Mouse (Mus musculus): ENCODE measurements around the gene Rad51b.

Rad51b gene

GRCm38 (mm10) chr12:79535532-79536437, 238.7 kb downstream of the Rad51b start:
- DNase-seq: no peak

GRCm38 (mm10) chr12:79540176-79540575, 243.1 kb downstream of the Rad51b start:
- DNase-seq: no peak

- DNase-seq: no peak
These were observed 244.5 kb downstream of the Rad51b start for GRCm38 (mm10) chr12:79541581-79541980.

GRCm38 (mm10) chr12:79545063-79545462, 248.0 kb downstream of the Rad51b start:
- DNase-seq: no peak

- DNase-seq: no peak
These were observed 250.5 kb downstream of the Rad51b start for GRCm38 (mm10) chr12:79547556-79547955.

- DNase-seq: no peak
These were observed 251.7 kb downstream of the Rad51b start for GRCm38 (mm10) chr12:79548607-79549330.

- DNase-seq: no peak
These were observed 253.1 kb downstream of the Rad51b start for GRCm38 (mm10) chr12:79550049-79550682.

- no peak for DNase-seq
These were observed 254.2 kb downstream of the Rad51b start for GRCm38 (mm10) chr12:79551274-79551673.

GRCm38 (mm10) chr12:79553056-79553455, 256.0 kb downstream of the Rad51b start:
- DNase-seq: no peak

GRCm38 (mm10) chr12:79557904-79558303, 260.8 kb downstream of the Rad51b start:
- DNase-seq: no peak

GRCm38 (mm10) chr12:79558711-79559110, 261.6 kb downstream of the Rad51b start:
- no peak for DNase-seq

GRCm38 (mm10) chr12:79559410-79560015, 262.4 kb downstream of the Rad51b start:
- DNase-seq: no peak

GRCm38 (mm10) chr12:79560084-79560699, 263.1 kb downstream of the Rad51b start:
- DNase-seq: no peak

- DNase-seq: no peak
These were observed 263.8 kb downstream of the Rad51b start for GRCm38 (mm10) chr12:79560893-79561292.

- DNase-seq: no peak
These were observed 277.3 kb downstream of the Rad51b start for GRCm38 (mm10) chr12:79574159-79575040.

- DNase-seq: no peak
These were observed 278.0 kb downstream of the Rad51b start for GRCm38 (mm10) chr12:79575041-79575541.

GRCm38 (mm10) chr12:79577525-79577924, 280.4 kb downstream of the Rad51b start:
- DNase-seq: no peak

- no peak for DNase-seq
These were observed 282.0 kb downstream of the Rad51b start for GRCm38 (mm10) chr12:79579018-79579585.

GRCm38 (mm10) chr12:79579837-79580236, 282.8 kb downstream of the Rad51b start:
- DNase-seq: no peak

GRCm38 (mm10) chr12:79584556-79585307, 287.6 kb downstream of the Rad51b start:
- DNase-seq: no peak
